Mouse (Mus musculus) MEL (cell line): ENCODE results near the gene Scpep1. TPM values are rescaled to one million over a fixed set of nuclear protein-coding genes. Genes with fewer than 3 reads are reported as not detected.

Experiments used
- DNase-seq: peaks from one replicate; pipeline ENCODE4 v3.0.0; 2011; ENCODE audit warnings: low read depth, low spot score
- H3K27ac ChIP-seq: 2 replicates; pipeline ENCODE4 v1.5.1; 2012; ENCODE audit warnings: low read depth, mild to moderate bottlenecking, control low read depth, low read length, moderate library complexity; ENCODE audit not compliant: control insufficient read depth
- H3K27me3 ChIP-seq, 2 experiments: fragments of 150-350 bp in 1 of 2; sonication (generic) in 1 of 2; 2 replicates each; pipeline ENCODE4 v1.6.1; 2012; ENCODE audit warnings: low read length in 2 of 2, mild to moderate bottlenecking in 2 of 2, improper control_type of control experiment in 1 of 2, moderate library complexity in 1 of 2; ENCODE audit not compliant: insufficient read depth in 2 of 2, control insufficient read depth in 1 of 2
- H3K36me3 ChIP-seq, 2 experiments: 2 replicates each; pipeline ENCODE4 v1.6.1; 2012 to 2014; ENCODE audit warnings: low read length in 2 of 2, improper control_type of control experiment in 1 of 2, inconsistent platforms in 1 of 2, mild to moderate bottlenecking in 1 of 2; ENCODE audit not compliant: insufficient read depth in 2 of 2, control insufficient read depth in 1 of 2
- H3K4me1 ChIP-seq, 2 experiments: fragments of 150-350 bp in 1 of 2; sonication (generic) in 1 of 2; 2 replicates each; pipeline ENCODE4 v1.6.1; 2012; ENCODE audit warnings: low read length in 2 of 2, improper control_type of control experiment in 1 of 2, mild to moderate bottlenecking in 1 of 2; ENCODE audit not compliant: insufficient read depth in 2 of 2, control insufficient read depth in 1 of 2
- H3K4me3 ChIP-seq, 2 experiments: fragments of 150-350 bp in 1 of 2; sonication (generic) in 1 of 2; 2 replicates each; pipeline ENCODE4 v1.5.1; 2012; ENCODE audit warnings: low read depth in 2 of 2, low read length in 2 of 2, mild to moderate bottlenecking in 2 of 2, moderate library complexity in 2 of 2, control low read depth in 1 of 2, improper control_type of control experiment in 1 of 2; ENCODE audit not compliant: control insufficient read depth in 1 of 2, insufficient read depth in 1 of 2
- H3K79me2 ChIP-seq: 2 replicates; pipeline ENCODE4 v1.6.1; 2012; ENCODE audit warnings: mild to moderate bottlenecking, low read length, moderate library complexity; ENCODE audit not compliant: control insufficient read depth, poor library complexity, insufficient read depth
- H3K9ac ChIP-seq: 2 replicates; pipeline ENCODE4 v1.6.1; 2012; ENCODE audit warnings: low read depth, mild to moderate bottlenecking, control low read depth, low read length, moderate library complexity; ENCODE audit not compliant: control insufficient read depth, poor library complexity, severe bottlenecking
- H3K9me3 ChIP-seq: fragments of 150-350 bp; sonication (generic); replicated peaks from 2 replicates; pipeline ENCODE4 v1.6.1; 2012; ENCODE audit warnings: mild to moderate bottlenecking, low read length, improper control_type of control experiment, moderate library complexity; ENCODE audit not compliant: insufficient read depth
- E2F4 ChIP-seq: IDR thresholded peaks from 2 replicates; pipeline ENCODE4 v1.6.1; 2011; ENCODE audit warnings: low read depth, low read length, improper control_type of control experiment, borderline replicate concordance
- EP300 ChIP-seq, 2 experiments: IDR thresholded peaks; 2 replicates each; pipeline ENCODE4 v1.6.1; 2011; ENCODE audit warnings: improper control_type of control experiment in 2 of 2, low read length in 2 of 2, low read depth in 1 of 2, mild to moderate bottlenecking in 1 of 2
- ETS1 ChIP-seq: IDR thresholded peaks from 2 replicates; pipeline ENCODE4 v1.6.1; 2012; ENCODE audit warnings: low read depth, mild to moderate bottlenecking, inconsistent platforms, low read length, improper control_type of control experiment, moderate library complexity
- GABPA ChIP-seq: IDR thresholded peaks from 2 replicates; pipeline ENCODE4 v1.6.1; 2012; ENCODE audit warnings: low read depth, mild to moderate bottlenecking, inconsistent platforms, low read length, improper control_type of control experiment, moderate library complexity
- GATA1 ChIP-seq: IDR thresholded peaks from 2 replicates; pipeline ENCODE4 v1.6.1; 2011; ENCODE audit warnings: low read depth, low read length, improper control_type of control experiment
- JUND ChIP-seq: IDR thresholded peaks from 2 replicates; pipeline ENCODE4 v1.6.1; 2011; ENCODE audit warnings: low read depth, mild to moderate bottlenecking, improper control_type of control experiment, low read length
- MAFK ChIP-seq: IDR thresholded peaks from 2 replicates; pipeline ENCODE4 v1.6.1; 2011; ENCODE audit warnings: low read depth, mild to moderate bottlenecking, low read length, improper control_type of control experiment, borderline replicate concordance
- MAX ChIP-seq: IDR thresholded peaks from 2 replicates; pipeline ENCODE4 v1.6.1; 2011; ENCODE audit warnings: low read length, improper control_type of control experiment
- MEF2A ChIP-seq: IDR thresholded peaks from 2 replicates; pipeline ENCODE4 v1.6.1; 2014; ENCODE audit warnings: low read depth, mild to moderate bottlenecking, inconsistent platforms, low read length, improper control_type of control experiment; ENCODE audit not compliant: poor library complexity, insufficient replicate concordance, severe bottlenecking; ENCODE audit errors: extremely low read depth
- NELFE ChIP-seq: IDR thresholded peaks from 2 replicates; pipeline ENCODE4 v1.6.1; 2011; ENCODE audit warnings: low read depth, low read length, improper control_type of control experiment
- POLR2A ChIP-seq, 2 experiments: IDR thresholded peaks; 2 replicates each; pipeline ENCODE4 v1.6.1; 2011 to 2012; ENCODE audit warnings: low read length in 2 of 2, mild to moderate bottlenecking in 2 of 2, control low read depth in 1 of 2, improper control_type of control experiment in 1 of 2, low read depth in 1 of 2, moderate library complexity in 1 of 2; ENCODE audit not compliant: control insufficient read depth in 1 of 2, insufficient read depth in 1 of 2, poor library complexity in 1 of 2
- POLR2AphosphoS5 ChIP-seq: IDR thresholded peaks from 2 replicates; pipeline ENCODE4 v1.6.1; 2012; ENCODE audit warnings: low read depth, borderline replicate concordance, mild to moderate bottlenecking, inconsistent platforms, low read length, moderate library complexity, mixed read lengths
- RCOR1 ChIP-seq: IDR thresholded peaks from 2 replicates; pipeline ENCODE4 v1.6.1; 2012; ENCODE audit warnings: low read depth, mild to moderate bottlenecking, inconsistent platforms, low read length, improper control_type of control experiment
- SIN3A ChIP-seq: IDR thresholded peaks from 2 replicates; pipeline ENCODE4 v1.6.1; 2012; ENCODE audit warnings: low read length, improper control_type of control experiment, inconsistent platforms
- SMC3 ChIP-seq: IDR thresholded peaks from 2 replicates; pipeline ENCODE4 v1.6.1; 2011; ENCODE audit warnings: low read depth, low read length, improper control_type of control experiment
- TBP ChIP-seq: IDR thresholded peaks from 2 replicates; pipeline ENCODE4 v1.8.0; 2011; ENCODE audit warnings: low read depth, low read length, improper control_type of control experiment
- USF2 ChIP-seq, 2 experiments: IDR thresholded peaks; 2 replicates each; pipeline ENCODE4 v1.6.1; 2011 to 2012; ENCODE audit warnings: improper control_type of control experiment in 2 of 2, low read length in 2 of 2, borderline replicate concordance in 1 of 2, inconsistent platforms in 1 of 2, low read depth in 1 of 2, mild to moderate bottlenecking in 1 of 2; ENCODE audit not compliant: insufficient read depth in 1 of 2
- polyA plus RNA-seq, 2 experiments: library from polyadenylated mRNA; stranded (reverse) in 1 of 2; unstranded in 1 of 2; fragments of >175 nt in 1 of 2; fragments of >200 nt in 1 of 2; gene quantifications; 2 replicates each; pipeline versions ENCODE4 v1.2.1 to v1.2.4; 2012; ENCODE audit warnings: low replicate concordance in 2 of 2, low read depth in 1 of 2; ENCODE audit not compliant: insufficient read length in 2 of 2, insufficient read depth in 1 of 2, missing spikeins in 1 of 2
- total RNA-seq: library from RNA; depleted of rRNA; stranded (reverse); fragments of 300-350 nt; gene quantifications from 2 replicates; pipeline ENCODE4 v1.2.3, GENCODE M21; 2012

Gene Scpep1
- total and polyA plus RNA-seq, 3 experiments, result 7.9 to 15.6 TPM; not detected in 1

DNA sequence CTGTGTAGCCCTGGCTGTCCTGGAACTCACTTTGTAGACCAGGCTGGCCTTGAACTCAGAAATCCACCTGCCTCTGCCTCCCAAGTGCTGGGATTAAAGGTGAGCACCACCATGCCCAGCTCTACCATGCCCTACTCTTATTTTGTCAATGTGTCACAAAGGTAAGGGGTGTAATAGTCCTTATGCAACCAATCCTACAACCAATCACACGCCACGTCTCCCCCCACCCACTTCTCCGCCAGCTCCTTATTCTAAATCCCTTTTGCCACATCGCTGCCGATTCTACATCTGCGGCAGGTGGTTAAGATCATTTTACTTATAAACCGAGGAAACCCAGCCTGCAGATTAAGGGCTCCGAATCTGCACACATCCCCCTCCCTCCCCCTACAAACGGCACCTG lies 22.2 kb downstream of the Scpep1 start:
- Histone ChIP-seq H3K4me1 (no peaks in the 10 kb centered on the region), H3K4me3 (no peak overlapping the region), H3K36me3 (no peaks in the 10 kb centered on the region; a peak in 1 of 4 replicates), H3K9me3 (no peaks in the 10 kb centered on the region), H3K27ac (no peak overlapping the region), H3K79me2 (no peaks in the 10 kb centered on the region), H3K9ac (no peak overlapping the region), H3K27me3 (no peaks in the 10 kb centered on the region)
- no peak for DNase-seq
- TF ChIP-seq MAFK (no peak), E2F4 (no peak), GABPA (no peak), MEF2A (no peak)

DNA sequence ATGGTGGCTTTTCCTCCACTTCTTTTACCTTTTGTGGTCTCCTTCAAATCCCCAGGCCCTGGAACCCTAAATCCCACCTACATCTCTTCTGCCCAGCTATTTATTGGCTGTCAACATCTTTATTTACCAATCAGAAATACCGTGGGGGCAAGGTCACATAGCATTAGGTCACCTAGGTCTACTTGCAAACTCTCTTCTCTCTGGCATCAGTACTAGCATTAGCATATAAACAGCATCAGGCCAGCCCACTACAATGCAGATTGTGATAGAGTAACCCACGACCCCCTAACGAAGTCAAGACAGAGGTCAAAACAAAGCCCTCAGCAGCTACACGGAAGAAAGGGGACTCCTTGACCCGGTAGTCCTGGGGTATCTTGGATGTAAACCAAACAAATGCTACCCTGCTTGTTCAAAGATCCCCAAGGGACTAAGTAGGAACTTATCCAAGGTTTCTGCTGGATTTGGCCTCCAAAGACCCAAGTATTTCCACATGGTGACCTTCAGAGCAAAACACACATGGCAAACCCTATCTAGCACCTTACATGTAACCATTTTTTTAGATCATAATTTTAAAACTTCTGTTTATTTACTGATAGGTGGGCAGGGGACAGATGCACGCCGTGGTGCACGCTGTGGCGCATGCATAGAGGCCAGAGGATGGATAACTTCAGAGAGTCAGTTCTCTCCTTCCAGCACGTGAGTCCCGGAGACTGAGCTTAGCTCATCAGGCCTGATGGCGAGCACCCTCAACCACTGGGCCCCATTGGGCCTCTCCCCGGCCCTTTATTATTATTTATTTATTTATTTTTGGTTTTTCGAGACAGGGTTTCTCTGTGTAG lies 23.4 kb downstream of the Scpep1 start:
- H3K27ac ChIP-seq, result no peak overlapping the region
- TF ChIP-seq ETS1 (no peak), JUND (no peak), RCOR1 (no peak), GATA1 (no peak), POLR2A (IDR thresholded peaks at IDR 0.05; ENCODE audit: control insufficient read depth in 1 of 2, insufficient read depth in 1 of 2, low read depth in 1 of 2, low read length in 2 of 2, poor library complexity in 1 of 2) (no peak)
- H3K4me1 ChIP-seq, result no peaks in the 10 kb centered on the region
- H3K4me3 ChIP-seq, result no peak overlapping the region
- no peak for DNase-seq
- H3K27me3 ChIP-seq, result no peaks in the 10 kb centered on the region
- H3K9ac ChIP-seq, result no peak overlapping the region
- H3K9me3 ChIP-seq, result no peaks in the 10 kb centered on the region
- no peaks in the 10 kb centered on the region for H3K79me2 ChIP-seq
- no peaks in the 10 kb centered on the region; a peak in 1 of 4 replicates for H3K36me3 ChIP-seq

DNA sequence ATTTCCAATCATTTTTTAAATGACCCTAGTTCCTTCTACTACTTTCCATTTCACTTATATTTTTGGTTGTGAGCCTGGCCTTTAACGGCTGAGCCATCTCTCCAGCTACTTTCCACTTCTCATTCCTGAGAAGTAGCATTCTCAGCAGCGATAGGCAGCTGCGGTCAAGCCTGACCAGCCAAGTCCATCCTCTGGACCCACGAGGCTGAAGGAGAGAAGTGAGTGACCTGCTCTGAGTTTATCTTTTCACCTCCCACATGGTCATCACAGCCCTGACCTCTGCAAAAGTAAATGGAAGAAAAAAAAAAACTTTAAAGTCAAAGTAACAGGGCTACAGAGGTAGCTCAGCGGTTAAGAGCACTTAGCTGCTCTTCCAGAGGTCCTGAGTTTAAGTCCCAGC lies 28.7 kb downstream of the Scpep1 start:
- TF ChIP-seq SMC3 (no peak), RCOR1 (no peak), SIN3A (no peak), NELFE (no peak), EP300 (IDR thresholded peaks at IDR 0.05; ENCODE audit: low read depth in 1 of 2, low read length in 2 of 2) (no peak), TBP (no peak), USF2 (IDR thresholded peaks at IDR 0.05; ENCODE audit: borderline replicate concordance in 1 of 2, insufficient read depth in 1 of 2, low read depth in 1 of 2, low read length in 2 of 2) (no peak), MAX (no peak), POLR2AphosphoS5 (no peak), JUND (no peak)
- TF ChIP-seq, all 39 proteins: peak for 0
- Histone ChIP-seq H3K4me3 (no peak overlapping the region), H3K36me3 (no peaks in the 10 kb centered on the region; a peak in 1 of 4 replicates), H3K27me3 (no peaks in the 10 kb centered on the region), H3K9me3 (no peaks in the 10 kb centered on the region), H3K4me1 (no peaks in the 10 kb centered on the region), H3K79me2 (no peaks in the 10 kb centered on the region), H3K9ac (no peak overlapping the region), H3K27ac (no peak overlapping the region)
- no peak for DNase-seq
